Mouse (Mus musculus) brain, adult 2 months (tissue): Measurements from ENCODE around the gene Slc35f6.
A peak's percentile ranks its signal among the peaks of the same experiment; 100 is the strongest.

ENCODE experiments used
- DNase-seq: peaks from one replicate; pipeline ENCODE4 v3.0.0; 2011; ENCODE audit warnings: low read depth, low spot score

Gene Slc35f6

GRCm38 (mm10) chr5:30647815-30648560, at the start of gene Slc35f6:
Gene Slc35f6 (plus strand): TSS chr5:30647933.
- DNase-seq: peak; percentile 92

GRCm38 (mm10) chr5:30601397-30601796, 46.3 kb upstream of the Slc35f6 start:
- DNase-seq: peak; percentile 53

DNA sequence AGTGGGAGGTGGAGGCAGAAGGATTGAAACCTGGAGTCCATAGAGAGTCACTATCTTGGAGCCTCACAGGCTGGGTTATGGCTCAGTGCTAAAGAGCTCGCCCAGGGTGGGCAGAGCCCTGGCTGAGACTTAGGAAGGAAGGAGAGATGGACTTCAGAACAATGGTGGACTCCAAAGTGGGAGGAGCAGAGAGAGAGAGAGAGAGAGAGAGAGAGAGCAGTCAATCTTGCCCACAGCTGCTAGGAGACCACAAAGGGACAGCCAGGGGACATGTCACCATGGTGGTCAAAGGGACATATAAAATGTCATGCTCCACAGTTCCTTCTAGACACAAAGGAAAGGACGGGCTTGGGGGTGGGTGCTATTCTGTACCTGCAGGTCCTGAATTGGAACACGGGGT, 44.5 kb upstream of the Slc35f6 start:
- DNase-seq: no peak

GRCm38 (mm10) chr5:30603926-30604325, 43.8 kb upstream of the Slc35f6 start:
- no peak for DNase-seq

DNA sequence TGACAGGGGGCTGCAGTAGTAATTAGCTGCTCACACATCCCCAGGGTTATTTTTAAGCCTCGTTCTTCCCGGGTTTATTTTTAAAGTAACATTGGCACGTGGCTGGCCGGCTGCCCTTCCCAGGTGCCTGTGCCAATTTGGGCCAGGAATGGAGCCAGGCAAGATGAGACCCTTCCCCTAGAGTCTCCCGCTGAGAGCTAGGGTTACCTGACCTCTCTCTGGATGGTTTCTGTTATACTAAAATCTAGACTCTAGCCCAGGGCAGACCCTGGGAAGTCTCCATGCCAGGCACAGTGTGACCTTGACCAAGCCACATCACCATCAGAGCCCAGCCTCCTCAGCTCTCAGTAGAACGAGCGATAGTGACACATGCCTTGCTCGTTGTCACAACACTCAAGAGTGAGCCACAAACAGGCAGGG, 43.0 kb upstream of the Slc35f6 start:
- DNase-seq: no peak

GRCm38 (mm10) chr5:30605649-30606048, 42.1 kb upstream of the Slc35f6 start:
- no peak for DNase-seq

GRCm38 (mm10) chr5:30606424-30607073, 41.2 kb upstream of the Slc35f6 start:
- peak; percentile 98 for DNase-seq

- no peak for DNase-seq
Observed at GRCm38 (mm10) chr5:30609094-30609493, 38.6 kb upstream of the Slc35f6 start.

DNA sequence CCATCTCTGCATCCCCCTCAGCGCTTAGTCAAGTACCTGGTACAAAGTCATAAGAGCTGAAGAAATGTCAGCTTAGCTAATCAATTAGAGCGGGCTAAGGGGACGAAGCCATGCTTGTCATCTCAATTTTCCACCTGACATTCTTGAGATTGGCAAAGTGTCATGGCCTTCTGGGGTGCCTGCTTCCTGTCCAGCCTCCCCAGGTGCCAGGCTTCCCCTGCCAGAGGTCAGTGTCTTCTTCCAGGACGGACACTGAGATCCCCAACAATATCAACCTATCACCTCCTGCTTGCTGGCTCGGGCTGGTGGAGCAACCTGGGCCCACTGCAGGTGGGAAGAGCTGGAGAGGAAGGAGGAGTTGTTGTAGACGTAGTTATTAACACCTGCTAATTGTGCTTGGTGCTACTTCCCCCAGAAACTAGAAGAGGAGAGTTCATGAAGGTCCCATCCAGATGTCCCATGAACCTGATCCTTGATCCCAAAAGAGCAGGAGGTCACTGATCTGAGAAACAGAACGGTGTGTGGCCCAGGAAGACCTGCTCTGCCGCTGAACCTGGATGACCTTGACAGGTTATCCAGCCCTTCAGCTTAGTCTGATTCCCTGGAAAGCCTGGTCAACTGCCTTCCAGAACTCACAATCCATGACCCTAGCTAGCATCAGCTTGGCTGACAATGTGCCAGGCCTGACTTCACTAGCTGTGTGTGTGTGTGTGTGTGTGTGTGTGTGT, 37.7 kb upstream of the Slc35f6 start:
- no peak for DNase-seq

DNA sequence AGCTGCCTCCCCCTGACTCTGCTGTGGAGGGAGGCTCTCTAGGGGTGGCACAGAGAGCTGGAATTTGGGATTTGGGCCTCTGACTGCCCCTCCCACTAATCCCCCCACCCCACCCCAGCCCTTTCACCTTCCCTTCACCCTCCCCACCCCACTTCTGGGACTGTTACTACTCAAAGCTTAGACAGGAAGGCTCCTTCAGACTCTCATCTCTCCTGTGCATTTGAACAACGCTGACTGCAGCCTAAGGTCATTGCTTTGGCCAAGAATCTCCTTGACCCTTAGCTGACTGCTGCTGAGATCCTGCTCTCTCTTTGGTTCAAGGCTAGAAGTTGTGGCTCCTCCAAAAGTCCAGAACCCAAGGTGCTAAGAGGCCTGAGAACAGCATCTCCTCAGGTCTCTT, 36.6 kb upstream of the Slc35f6 start:
- DNase-seq: no peak

DNA sequence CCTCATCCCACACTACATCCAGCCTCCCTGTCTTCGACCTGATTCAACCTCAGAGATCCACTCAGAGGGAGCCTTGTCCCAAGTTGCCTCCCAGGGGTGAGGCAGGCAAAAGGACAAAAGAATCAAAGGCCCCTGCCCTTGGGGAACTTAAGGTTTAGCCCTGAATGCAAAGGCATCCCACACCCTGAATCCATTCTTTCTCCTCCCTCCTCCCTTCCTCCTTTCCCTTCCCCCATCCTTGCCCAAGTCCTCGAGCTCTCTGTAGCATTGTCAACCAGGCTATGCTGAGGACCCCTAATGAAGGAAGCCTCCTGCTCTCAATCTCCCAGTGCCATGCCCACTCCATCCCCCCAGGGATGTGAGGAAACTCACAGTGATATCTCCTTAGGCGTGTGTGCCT, 36.0 kb upstream of the Slc35f6 start:
- DNase-seq: no peak

DNA sequence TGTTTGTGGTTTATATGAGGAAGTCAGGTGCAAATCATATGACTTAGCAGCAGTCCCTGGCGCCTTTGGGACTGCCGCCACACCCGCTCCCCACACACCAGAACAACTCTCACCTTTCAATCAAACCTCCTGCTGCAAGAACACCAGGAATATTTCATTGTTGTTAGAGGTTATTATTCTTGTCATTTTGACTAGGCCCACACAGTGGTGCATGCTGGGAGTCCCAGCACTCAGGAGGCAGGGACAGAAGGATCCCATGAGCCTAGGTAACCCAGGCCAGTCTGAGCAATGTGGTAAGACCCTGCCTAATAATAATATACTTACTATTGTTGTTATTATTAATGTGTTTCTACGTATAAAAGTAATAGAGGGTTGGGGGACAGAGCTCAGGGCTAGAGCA, 35.2 kb upstream of the Slc35f6 start:
- no peak for DNase-seq

GRCm38 (mm10) chr5:30613242-30613641, 34.5 kb upstream of the Slc35f6 start:
- no peak for DNase-seq

DNA sequence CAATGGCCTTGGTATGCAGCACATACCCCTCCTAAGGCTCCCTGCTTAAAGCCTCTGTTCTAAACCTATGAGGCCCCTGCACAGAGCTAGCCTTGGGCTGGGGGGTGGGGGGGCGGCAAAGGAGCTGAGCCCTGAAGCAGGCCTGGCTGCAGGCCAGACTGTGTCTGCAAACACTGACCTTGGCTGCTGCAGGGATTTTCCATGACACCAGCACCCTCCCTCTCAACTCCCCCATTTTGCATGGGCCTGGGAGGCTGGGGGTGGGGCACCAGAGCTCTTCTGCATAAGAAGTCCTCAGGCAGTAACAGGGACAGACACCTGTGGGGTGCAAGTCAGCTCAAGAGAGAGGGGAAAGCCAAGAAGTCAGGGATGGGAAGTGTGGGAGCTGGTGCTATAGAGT, 33.5 kb upstream of the Slc35f6 start:
- DNase-seq: no peak

DNA sequence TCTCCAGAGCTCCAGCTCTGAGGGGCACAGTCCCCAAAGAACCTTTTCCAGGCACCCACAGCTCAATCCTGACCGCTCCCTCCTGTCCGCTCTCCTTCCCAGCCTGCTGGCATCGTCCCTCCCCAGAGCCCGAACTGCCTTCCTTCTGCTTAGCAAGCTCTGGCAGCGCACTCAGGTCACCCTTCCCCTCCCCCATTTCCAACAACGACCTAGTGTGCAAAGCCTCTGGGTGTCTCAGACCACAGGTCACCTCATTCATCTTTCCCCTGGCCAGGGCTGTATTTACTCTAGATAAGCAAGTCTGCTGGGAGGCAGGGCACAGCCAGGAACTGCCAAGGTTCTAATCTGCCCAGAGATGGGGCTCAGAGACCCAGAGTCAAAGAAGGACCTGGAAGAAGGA, 32.3 kb upstream of the Slc35f6 start:
- DNase-seq: no peak

DNA sequence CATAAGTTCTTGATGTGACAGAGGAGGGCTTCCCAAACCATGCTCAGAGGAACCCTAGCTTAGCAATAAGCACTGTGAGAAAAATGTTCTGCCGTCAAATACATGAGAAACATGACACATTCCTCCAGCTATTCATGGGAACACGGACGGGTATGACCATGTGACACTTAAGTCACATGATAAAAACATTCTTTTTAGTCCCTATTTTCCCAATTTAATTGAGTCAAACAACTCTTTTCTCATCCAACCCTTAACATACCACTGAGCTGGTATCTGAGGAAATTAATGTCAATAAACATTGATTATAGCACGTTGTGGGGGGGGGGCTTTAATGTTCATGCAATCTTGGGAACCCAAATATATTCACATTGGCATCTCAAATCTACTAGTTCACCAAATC, 31.9 kb upstream of the Slc35f6 start:
- no peak for DNase-seq

DNA sequence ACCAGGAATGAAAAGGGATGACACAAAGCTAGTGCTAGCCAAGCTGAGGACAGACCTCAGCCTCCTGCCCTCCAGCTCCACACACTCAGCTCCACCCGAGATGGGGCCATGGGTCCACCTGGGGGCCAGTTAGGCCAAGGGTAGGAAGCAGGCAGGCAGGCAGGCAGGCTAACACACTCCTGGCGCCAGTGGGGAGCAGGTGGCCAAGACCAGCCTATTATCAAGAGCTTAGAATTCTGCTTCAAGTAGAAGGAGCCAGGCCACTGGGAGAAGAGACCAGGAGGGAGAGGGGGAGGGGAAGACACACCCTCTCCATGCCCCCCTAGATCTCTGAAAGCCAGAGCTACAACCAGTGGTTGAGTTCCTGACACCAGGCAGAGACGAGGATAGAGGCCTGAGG, 31.1 kb upstream of the Slc35f6 start:
- no peak for DNase-seq

DNA sequence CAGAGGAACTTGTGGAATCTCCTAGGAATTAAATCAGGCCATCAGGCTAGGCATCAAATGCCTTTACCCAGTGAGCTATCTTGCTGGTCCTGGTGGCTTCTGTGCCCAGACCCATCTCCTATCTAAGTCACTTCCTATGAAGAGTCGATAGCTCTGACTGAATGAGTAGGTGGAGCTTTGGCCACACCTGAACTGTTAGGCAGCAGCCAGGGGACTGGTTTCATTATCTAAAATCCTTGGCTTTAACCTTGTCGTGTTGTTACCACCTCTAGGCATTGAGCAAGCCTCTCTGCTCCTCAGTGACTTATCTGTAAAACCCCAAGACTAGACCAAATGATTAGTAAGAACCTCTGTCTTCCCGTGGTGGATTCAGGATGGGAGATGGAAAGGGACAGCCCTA, 30.4 kb upstream of the Slc35f6 start:
- no peak for DNase-seq

DNA sequence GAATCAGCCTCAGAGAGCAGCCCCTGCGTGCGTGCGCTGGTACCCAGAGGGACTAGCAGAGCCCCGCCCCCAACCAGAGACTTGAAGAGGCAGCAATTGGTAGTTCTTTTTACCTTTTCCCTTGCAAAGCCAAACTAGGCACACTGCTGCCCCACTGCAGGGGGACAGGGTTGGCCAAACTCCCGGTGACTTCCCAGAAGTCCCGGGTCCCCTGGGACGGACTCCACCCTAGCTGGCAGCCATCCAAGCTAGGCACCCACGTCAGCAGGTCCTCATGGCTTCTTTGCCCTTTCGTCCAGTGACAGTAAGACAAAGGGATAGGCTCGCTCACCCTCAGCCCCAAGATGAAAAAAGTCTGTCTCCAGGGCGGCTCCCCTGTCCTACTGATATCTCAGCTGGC, 29.9 kb upstream of the Slc35f6 start:
- no peak for DNase-seq

DNA sequence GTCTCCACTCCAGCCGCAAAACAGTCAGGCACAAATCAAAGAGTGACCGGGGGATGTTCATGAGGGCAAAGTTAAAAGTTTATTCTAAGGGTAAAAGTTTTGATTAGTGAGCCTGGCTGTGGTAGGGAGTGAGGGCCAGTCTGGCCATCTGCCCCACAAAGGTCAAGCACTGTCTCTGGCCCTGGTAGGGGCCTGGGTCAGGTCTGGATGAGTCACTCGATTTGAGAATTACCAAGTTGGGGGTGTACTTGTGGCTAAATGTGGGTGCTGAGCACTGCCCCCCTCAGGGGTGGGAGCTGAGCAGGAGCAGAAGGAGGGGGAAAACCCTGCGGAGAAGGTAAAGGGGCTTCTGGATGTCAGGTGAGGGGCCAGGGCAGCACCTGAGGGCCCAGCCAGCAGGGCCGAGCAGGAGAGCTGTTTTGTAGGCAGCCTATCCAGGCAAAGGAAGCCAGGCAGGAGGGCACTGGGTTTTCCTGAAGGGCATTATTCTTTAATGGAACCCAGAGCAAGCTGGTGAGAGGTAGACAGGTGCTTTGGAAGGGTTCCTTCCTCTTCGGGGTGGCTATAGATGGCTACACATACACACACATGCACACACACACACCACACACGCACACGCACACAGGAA, 29.2 kb upstream of the Slc35f6 start:
- DNase-seq: no peak

DNA sequence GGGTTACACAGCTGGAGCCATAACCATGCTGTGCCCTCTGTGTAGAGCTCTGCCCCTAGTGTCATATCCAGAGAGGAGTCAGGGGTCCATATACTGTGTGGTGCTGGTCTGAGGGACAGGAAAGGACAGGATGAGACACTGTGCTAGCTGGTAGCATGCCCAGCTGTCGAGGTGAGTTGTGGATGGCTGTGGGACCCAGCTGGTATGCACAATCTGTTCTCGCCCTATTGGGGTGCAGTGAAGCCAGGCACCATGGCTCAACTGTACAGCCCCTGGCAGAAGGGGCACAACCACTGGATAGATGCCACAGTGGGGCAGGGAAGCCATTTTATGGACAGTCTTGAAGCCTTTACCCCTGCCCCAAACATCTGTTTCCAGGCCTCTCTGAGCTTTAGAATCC, 28.5 kb upstream of the Slc35f6 start:
- no peak for DNase-seq

GRCm38 (mm10) chr5:30620567-30620966, 27.2 kb upstream of the Slc35f6 start:
- DNase-seq: no peak
